Mouse (Mus musculus) ES-E14 (cell line): ENCODE results near the gene Spats2. TPM values are rescaled to one million over a fixed set of nuclear protein-coding genes. Genes with fewer than 3 reads are reported as not detected.
"Not testable (repeated sequence)": the region's sequence is repeated elsewhere in the genome, so short reads cannot be mapped to it uniquely, and the experiment has no call there.

Experiments used
- DNase-seq: peaks from one replicate; pipeline ENCODE4 v3.0.0-alpha.2; 2013; ENCODE audit warnings: low read depth, low spot score
- H3K27ac ChIP-seq: 2 replicates; pipeline ENCODE4 v1.5.1; 2012; ENCODE audit warnings: low read depth, mild to moderate bottlenecking, low read length, moderate library complexity, mixed read lengths; ENCODE audit not compliant: poor library complexity, insufficient read depth, severe bottlenecking
- H3K36me3 ChIP-seq: 2 replicates; pipeline ENCODE4 v1.6.1; 2012; ENCODE audit warnings: mild to moderate bottlenecking, low read length, moderate library complexity, mixed read lengths; ENCODE audit not compliant: control insufficient read depth, poor library complexity, insufficient read depth, severe bottlenecking
- H3K4me1 ChIP-seq, 2 experiments: fragments of 150-350 bp in 1 of 2; sonication (generic) in 1 of 2; 2 replicates each; pipeline ENCODE4 v1.6.1; 2012; ENCODE audit warnings: low read length in 2 of 2, mild to moderate bottlenecking in 1 of 2, mixed read lengths in 1 of 2; ENCODE audit not compliant: control insufficient read depth in 2 of 2, insufficient read depth in 2 of 2, poor library complexity in 1 of 2
- H3K4me3 ChIP-seq, 2 experiments: fragments of 150-350 bp in 1 of 2; sonication (generic) in 1 of 2; 2 replicates each; pipeline ENCODE4 v1.5.1; 2012; ENCODE audit warnings: low read length in 2 of 2, low read depth in 1 of 2, mild to moderate bottlenecking in 1 of 2, mixed read lengths in 1 of 2; ENCODE audit not compliant: insufficient read depth in 1 of 2, poor library complexity in 1 of 2, severe bottlenecking in 1 of 2
- H3K9ac ChIP-seq: 2 replicates; pipeline ENCODE4 v1.6.1; 2012; ENCODE audit warnings: low read depth, mild to moderate bottlenecking, low read length, mixed read lengths; ENCODE audit not compliant: poor library complexity, insufficient read depth, severe bottlenecking
- H3K9me3 ChIP-seq: fragments of 150-350 bp; sonication (generic); 2 replicates; pipeline ENCODE4 v1.6.1; 2012; ENCODE audit warnings: low read depth, mild to moderate bottlenecking, low read length; ENCODE audit not compliant: control insufficient read depth, insufficient read depth
- CHD2 ChIP-seq: IDR thresholded peaks from 2 replicates; pipeline ENCODE4 v1.6.1; 2014; ENCODE audit warnings: mild to moderate bottlenecking, low read depth, low read length, inconsistent platforms
- HCFC1 ChIP-seq: IDR thresholded peaks from 2 replicates; pipeline ENCODE4 v1.6.1; 2012; ENCODE audit warnings: low read length, inconsistent platforms, borderline replicate concordance; ENCODE audit not compliant: insufficient read depth
- MAFK ChIP-seq: IDR thresholded peaks from 2 replicates; pipeline ENCODE4 v1.6.1; 2014; ENCODE audit warnings: mild to moderate bottlenecking, low read depth, low read length, inconsistent platforms; ENCODE audit not compliant: insufficient read depth
- ZC3H11A ChIP-seq: IDR thresholded peaks from 2 replicates; pipeline ENCODE4 v1.6.1; 2012; ENCODE audit warnings: low read depth, mild to moderate bottlenecking, inconsistent platforms, low read length, borderline replicate concordance
- ZNF384 ChIP-seq: IDR thresholded peaks from 2 replicates; pipeline ENCODE4 v1.6.1; 2012; ENCODE audit warnings: low read depth, low read length, inconsistent platforms
- in situ Hi-C, 2 experiments: fragments of 600-800 bp; cut with MboI; formaldehyde crosslinking; loops; one replicate each; pipeline ENCODE4 v1.15.1; 2025; ENCODE audit warnings: low sequenced_read_pairs in 2 of 2, inconsistent platforms in 1 of 2; ENCODE audit not compliant: unreplicated experiment in 2 of 2
- total RNA-seq: library from RNA; depleted of rRNA; stranded (reverse); fragments of 300-350 nt; gene quantifications from 2 replicates; pipeline ENCODE4 v1.2.3, GENCODE M21; 2012

Gene Spats2
- total RNA-seq, 1 experiment = 21.7 TPM

- no peak overlapping the region for H3K9ac ChIP-seq
- in situ Hi-C loops = no loop called here
- DNase-seq = no peak
- peaks cover 22% of the 10 kb centered on the region for H3K36me3 ChIP-seq
- H3K4me3 ChIP-seq = no peak overlapping the region
- TF ChIP-seq ZNF384 = no peak
- TF ChIP-seq HCFC1 = no peak
- no peak for TF ChIP-seq ZC3H11A
- no peak for TF ChIP-seq CHD2
- no peak for TF ChIP-seq MAFK
- no peak overlapping the region for H3K27ac ChIP-seq
- peaks cover 0 to 9% of the 10 kb centered on the region in 2 experiments; a peak in 1 of 4 replicates for H3K4me1 ChIP-seq
- no peaks in the 10 kb centered on the region for H3K9me3 ChIP-seq
Observed at GRCm38 (mm10) chr15:99240129-99240528, 114.4 kb downstream of the Spats2 start.

GRCm38 (mm10) chr15:99241249-99241648 is 115.5 kb downstream of the Spats2 start:
- TF ChIP-seq CHD2 (no peak), ZC3H11A (no peak), HCFC1 (no peak)
- Histone ChIP-seq H3K27ac (no peak overlapping the region), H3K9ac (no peak overlapping the region), H3K9me3 (no peaks in the 10 kb centered on the region), H3K4me3 (no peak overlapping the region), H3K4me1 (peaks cover 0 to 7% of the 10 kb centered on the region in 2 experiments; a peak in 1 of 4 replicates), H3K36me3 (peaks cover 27% of the 10 kb centered on the region)
- in situ Hi-C loops = no loop called here
- DNase-seq = no peak

- TF ChIP-seq ZC3H11A (no peak), CHD2 (no peak), ZNF384 (no peak)
- DNase-seq = no peak
- H3K27ac ChIP-seq = no peak overlapping the region
- peaks cover 34% of the 10 kb centered on the region for H3K36me3 ChIP-seq
- H3K9ac ChIP-seq = no peak overlapping the region
- H3K4me1 ChIP-seq = peaks cover 0 to 7% of the 10 kb centered on the region in 2 experiments; a peak in 1 of 4 replicates
- H3K9me3 ChIP-seq = no peaks in the 10 kb centered on the region
- H3K4me3 ChIP-seq = no peak overlapping the region
- in situ Hi-C loops = no loop called here
Observed at GRCm38 (mm10) chr15:99242045-99242444, 116.3 kb downstream of the Spats2 start.

DNA sequence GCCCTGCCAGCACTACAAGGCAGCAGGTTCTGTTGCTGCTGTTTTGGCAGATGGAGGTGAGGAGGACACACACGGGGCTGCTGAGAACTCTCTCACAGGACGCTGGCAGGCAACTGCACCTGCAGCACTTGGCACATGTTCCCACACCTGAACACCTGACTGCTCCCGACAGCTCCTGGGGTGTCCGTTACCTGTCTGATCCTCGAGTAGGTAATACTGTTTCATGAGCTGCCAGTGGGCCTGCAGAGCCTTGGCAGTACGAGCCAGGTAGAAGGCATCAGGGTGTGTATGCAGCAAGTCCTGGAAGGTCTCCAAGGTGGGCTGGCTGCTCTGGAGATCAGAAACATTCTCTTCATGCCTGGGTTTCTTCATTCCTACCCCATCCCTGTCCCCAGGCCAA is 121.0 kb downstream of the Spats2 start:
- peaks cover 55% of the 10 kb centered on the region for H3K36me3 ChIP-seq
- H3K27ac ChIP-seq, H3K9me3 ChIP-seq, DNase-seq, H3K4me3 ChIP-seq, H3K9ac ChIP-seq, in situ Hi-C loops: not testable (repeated sequence)
- H3K4me1 ChIP-seq = peaks cover 0 to 21% of the 10 kb centered on the region in 2 experiments; a peak in 2 of 4 replicates

- TF ChIP-seq ZNF384 (no peak), CHD2 (no peak), MAFK (no peak), ZC3H11A (no peak), HCFC1 (no peak)
- in situ Hi-C loops = no loop called here
- Histone ChIP-seq H3K36me3 (peaks cover 41% of the 10 kb centered on the region), H3K9ac (peak overlapping the region; percentile 23), H3K4me3 (no peak overlapping the region), H3K27ac (peak overlapping the region; percentile 45; the same call in 1 of the 2 replicates), H3K4me1 (peaks cover 0 to 27% of the 10 kb centered on the region in 2 experiments; a peak in 3 of 4 replicates), H3K9me3 (no peaks in the 10 kb centered on the region)
- DNase-seq = no peak
Observed at GRCm38 (mm10) chr15:99248972-99249371, 123.3 kb downstream of the Spats2 start.
